Mouse (Mus musculus) olfactory bulb, adult 2 months (tissue): ENCODE data around the gene Khk. TPM values are rescaled to one million over a fixed set of nuclear protein-coding genes. Genes with fewer than 3 reads are reported as not detected.

Experiments used
- H3K27ac ChIP-seq: fragments of 200-500 bp; 2 replicates; pipeline ENCODE4 v1.5.1; 2012; ENCODE audit warnings: low read depth, low read length; ENCODE audit not compliant: insufficient read depth
- H3K4me1 ChIP-seq: fragments of 200-500 bp; 2 replicates; pipeline ENCODE4 v1.6.1; 2012; ENCODE audit warnings: low read length; ENCODE audit not compliant: control insufficient read depth, insufficient read depth
- H3K4me3 ChIP-seq: fragments of 200-500 bp; 2 replicates; pipeline ENCODE4 v1.5.1; 2012; ENCODE audit warnings: mild to moderate bottlenecking, low read depth, low read length, moderate library complexity; ENCODE audit not compliant: insufficient read depth
- CTCF ChIP-seq: fragments of 200-500 bp; IDR thresholded peaks from 2 replicates; pipeline ENCODE4 v1.5.1; 2012; ENCODE audit warnings: low read depth, mild to moderate bottlenecking, low read length, moderate library complexity; ENCODE audit not compliant: insufficient read depth
- POLR2A ChIP-seq: fragments of 200-500 bp; IDR thresholded peaks from 2 replicates; pipeline ENCODE4 v1.6.1; 2012; ENCODE audit warnings: mild to moderate bottlenecking, low read depth, low read length, moderate library complexity; ENCODE audit not compliant: insufficient read depth
- WGBS: fragments of 180-500 bp; shearing (Covaris S2); methylation state at CpG from one replicate; pipeline ENCODE4 v1.1.7; 2018; 5-methylcytosine and 5-hydroxymethylcytosine counted together
- polyA plus RNA-seq: library from polyadenylated mRNA; stranded (reverse); fragments of >200 nt; gene quantifications from 2 replicates; pipeline ENCODE4 v1.2.4, GENCODE M21; 2012; ENCODE audit warnings: low replicate concordance; ENCODE audit not compliant: missing spikeins, insufficient read depth, insufficient read length

Gene Khk
- polyA plus RNA-seq, 1 experiment, result not detected

GRCm38 (mm10) chr5:30955751-30956150, 34.5 kb downstream of the Khk start:
- Histone ChIP-seq H3K27ac (no peak overlapping the region), H3K4me3 (no peak overlapping the region), H3K4me1 (peaks cover 24% of the 10 kb centered on the region)
- TF ChIP-seq POLR2A (no peak), CTCF (no peak)
- 79% methylated on average over 6 of the region's 6 CpGs for WGBS

- H3K27ac ChIP-seq, result no peak overlapping the region
- no peak for TF ChIP-seq CTCF
- no peak for TF ChIP-seq POLR2A
- peaks cover 21% of the 10 kb centered on the region for H3K4me1 ChIP-seq
- H3K4me3 ChIP-seq, result no peak overlapping the region
- WGBS, result 92% methylated on average over 6 of the region's 6 CpGs
Measured at GRCm38 (mm10) chr5:30957891-30958290, 36.7 kb downstream of the Khk start.

GRCm38 (mm10) chr5:30959198-30959854, 38.1 kb downstream of the Khk start:
- TF ChIP-seq POLR2A (no peak), CTCF (no peak)
- Histone ChIP-seq H3K4me1 (peaks cover 21% of the 10 kb centered on the region), H3K4me3 (peak overlapping the region; percentile 75), H3K27ac (no peak overlapping the region)
- WGBS, result 30% methylated on average over 19 of the region's 19 CpGs

GRCm38 (mm10) chr5:30959966-30960501, 38.8 kb downstream of the Khk start, which contains the start of gene Preb:
TSS of gene Preb (minus strand) at chr5:30960361.
- peak within 1 kb of the TSS; percentile 29; the same call in 1 of the 2 replicates for H3K27ac ChIP-seq
- TF ChIP-seq CTCF (no peak), POLR2A (peak; percentile 90)
- H3K4me1 ChIP-seq, result peaks cover 21% of the 10 kb centered on the region
- WGBS, result 0% methylated on average over 56 of the region's 56 CpGs
- H3K4me3 ChIP-seq, result peak within 1 kb of the TSS; percentile 75

GRCm38 (mm10) chr5:30960814-30961213, 39.6 kb downstream of the Khk start:
- 90% methylated on average over 2 of the region's 2 CpGs for WGBS
- no peak overlapping the region for H3K4me3 ChIP-seq
- 0 out of 2 replicates have a peak overlapping the region, but pooled peaks have one; percentile 29 for H3K27ac ChIP-seq
- TF ChIP-seq POLR2A, result no peak
- no peak for TF ChIP-seq CTCF
- peaks cover 20% of the 10 kb centered on the region for H3K4me1 ChIP-seq

GRCm38 (mm10) chr5:30961545-30962505, 40.6 kb downstream of the Khk start:
- no peak overlapping the region for H3K27ac ChIP-seq
- TF ChIP-seq CTCF (no peak), POLR2A (no peak)
- no peak overlapping the region for H3K4me3 ChIP-seq
- peaks cover 17% of the 10 kb centered on the region for H3K4me1 ChIP-seq
- WGBS, result 83% methylated on average over 10 of the region's 10 CpGs

GRCm38 (mm10) chr5:30963916-30964315, 42.7 kb downstream of the Khk start:
- WGBS, result 76% methylated on average over 3 of the region's 3 CpGs
- Histone ChIP-seq H3K4me1 (peaks cover 4% of the 10 kb centered on the region), H3K27ac (no peak overlapping the region), H3K4me3 (no peak overlapping the region)
- no peak for TF ChIP-seq POLR2A

GRCm38 (mm10) chr5:30966189-30966588, 45.0 kb downstream of the Khk start:
- Histone ChIP-seq H3K4me1 (no peaks in the 10 kb centered on the region), H3K4me3 (no peak overlapping the region), H3K27ac (no peak overlapping the region)
- WGBS, result 94% methylated on average over 4 of the region's 4 CpGs
- TF ChIP-seq POLR2A (no peak), CTCF (no peak)

GRCm38 (mm10) chr5:30968416-30968815, 47.2 kb downstream of the Khk start, which contains the start of gene Tcf23:
TSS of gene Tcf23 (plus strand) at chr5:30968662.
- no peak within 1 kb of the TSS for H3K27ac ChIP-seq
- H3K4me3 ChIP-seq, result no peak within 1 kb of the TSS
- 49% methylated on average over 8 of the region's 8 CpGs for WGBS
- H3K4me1 ChIP-seq, result no peaks in the 10 kb centered on the region
- TF ChIP-seq CTCF (no peak), POLR2A (no peak)
